Mouse (Mus musculus): Measurements from ENCODE around the gene Kcnq5.
"Not testable (repeated sequence)": the region's sequence is repeated elsewhere in the genome, so short reads cannot be mapped to it uniquely, and the experiment has no call there.

- TF ChIP-seq CTCF (IDR thresholded peaks at IDR 0.05; ENCODE audit: low read depth); EP300 (optimal IDR thresholded peaks at IDR 0.05): not testable (repeated sequence)
Measured at GRCm38 (mm10) chr1:21567397-21567796, 394.3 kb downstream of the Kcnq5 start.

Measured in stomach, postnatal 0 days (tissue).